Mouse (Mus musculus) ES-Bruce4 (cell line): ENCODE results near the gene Cfb. TPM values are rescaled to one million over a fixed set of nuclear protein-coding genes. Genes with fewer than 3 reads are reported as not detected.

Source experiments
- H3K27ac ChIP-seq: 2 replicates; pipeline ENCODE4 v1.5.1; 2012; ENCODE audit warnings: low read length, inconsistent platforms; ENCODE audit not compliant: insufficient read depth
- H3K27me3 ChIP-seq: 2 replicates; pipeline ENCODE4 v1.6.1; 2012; ENCODE audit warnings: mild to moderate bottlenecking, low read length, inconsistent platforms; ENCODE audit not compliant: control insufficient read depth, poor library complexity, insufficient read depth, severe bottlenecking
- H3K36me3 ChIP-seq: 2 replicates; pipeline ENCODE4 v1.6.1; 2012; ENCODE audit warnings: inconsistent platforms, mild to moderate bottlenecking, low read length, moderate library complexity; ENCODE audit not compliant: control insufficient read depth, poor library complexity, insufficient read depth, severe bottlenecking
- H3K4me1 ChIP-seq: one replicate; pipeline ENCODE4 v1.8.1; 2011; ENCODE audit warnings: low read length; ENCODE audit not compliant: control insufficient read depth, insufficient read depth
- H3K4me3 ChIP-seq: 2 replicates; pipeline ENCODE4 v1.5.1; 2011; ENCODE audit warnings: low read depth, mild to moderate bottlenecking, low read length
- H3K9ac ChIP-seq: 2 replicates; pipeline ENCODE4 v1.6.1; 2012; ENCODE audit warnings: low read depth, mild to moderate bottlenecking, inconsistent platforms; ENCODE audit not compliant: poor library complexity, severe bottlenecking
- H3K9me3 ChIP-seq: replicated peaks from 2 replicates; pipeline ENCODE4 v1.6.1; 2012; ENCODE audit warnings: mild to moderate bottlenecking, low read length, inconsistent platforms; ENCODE audit not compliant: control insufficient read depth, poor library complexity, insufficient read depth, severe bottlenecking
- CTCF ChIP-seq: IDR thresholded peaks from one replicate; pipeline ENCODE4 v1.8.1; 2011; ENCODE audit warnings: low read depth, low read length
- EP300 ChIP-seq: IDR thresholded peaks from 2 replicates; pipeline ENCODE4 v1.6.1; 2011; ENCODE audit warnings: low read depth, low read length; ENCODE audit not compliant: insufficient read depth
- POLR2A ChIP-seq: IDR thresholded peaks from one replicate; pipeline ENCODE4 v1.8.1; 2011; ENCODE audit warnings: low read length; ENCODE audit not compliant: insufficient read depth
- polyA plus RNA-seq: library from polyadenylated mRNA; stranded (reverse); fragments of >200 nt; gene quantifications from 2 replicates; pipeline ENCODE4 v1.2.4, GENCODE M21; 2011; ENCODE audit warnings: low read depth; ENCODE audit not compliant: missing spikeins, insufficient read depth, insufficient read length

Gene Cfb
- polyA plus RNA-seq, 1 experiment, result not detected

GRCm38 (mm10) chr17:34895724-34896123 lies 33.4 kb upstream of the Cfb start:
- H3K9ac ChIP-seq, result no peak overlapping the region
- no peaks in the 10 kb centered on the region for H3K27me3 ChIP-seq
- H3K9me3 ChIP-seq, result no peaks in the 10 kb centered on the region
- no peaks in the 10 kb centered on the region for H3K36me3 ChIP-seq
- peak overlapping the region; percentile 59 for H3K4me3 ChIP-seq
- peaks cover 2% of the 10 kb centered on the region for H3K4me1 ChIP-seq
- no peak for TF ChIP-seq POLR2A
- no peak overlapping the region for H3K27ac ChIP-seq

DNA sequence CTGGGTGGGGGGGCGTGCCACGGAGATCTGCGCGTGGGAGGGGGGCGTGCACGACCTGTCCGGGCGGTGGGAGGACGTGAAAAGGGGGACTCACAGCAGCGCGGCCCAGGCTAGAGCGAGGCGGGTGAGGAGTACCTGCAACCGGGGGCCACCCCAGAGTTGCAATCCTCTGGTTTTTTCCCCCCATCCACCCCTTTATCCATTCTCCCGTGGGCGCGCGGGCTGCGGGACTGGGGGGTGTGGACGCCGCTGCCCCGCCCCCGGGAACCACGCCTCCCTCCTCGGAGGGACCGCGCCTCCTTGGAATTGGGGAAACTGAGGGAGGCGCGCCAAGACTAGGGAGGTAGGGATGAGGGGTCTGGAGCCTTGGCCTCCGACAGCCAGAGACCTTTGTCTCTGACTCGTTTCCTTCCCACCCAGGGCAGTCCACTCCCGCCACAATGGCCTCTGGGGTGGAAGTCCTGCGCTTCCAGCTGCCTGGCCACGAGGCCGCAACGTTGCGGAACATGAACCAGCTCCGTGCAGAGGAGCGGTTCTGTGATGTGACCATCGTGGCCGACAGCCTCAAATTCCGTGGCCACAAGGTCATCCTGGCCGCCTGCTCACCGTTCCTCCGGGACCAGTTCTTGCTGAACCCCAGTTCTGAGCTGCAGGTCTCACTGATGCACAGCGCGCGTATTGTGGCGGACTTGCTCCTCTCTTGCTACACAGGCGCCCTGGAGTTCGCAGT lies 32.6 kb upstream of the Cfb start:
- H3K9ac ChIP-seq, result peak overlapping the region; percentile 96
- no peaks in the 10 kb centered on the region for H3K9me3 ChIP-seq
- no peak for TF ChIP-seq POLR2A
- no peak for TF ChIP-seq CTCF
- TF ChIP-seq EP300, result no peak
- H3K4me1 ChIP-seq, result peaks cover 2% of the 10 kb centered on the region
- H3K27ac ChIP-seq, result no peak overlapping the region
- no peaks in the 10 kb centered on the region for H3K27me3 ChIP-seq
- peak overlapping the region; percentile 59 for H3K4me3 ChIP-seq
- no peaks in the 10 kb centered on the region for H3K36me3 ChIP-seq

GRCm38 (mm10) chr17:34894074-34894597 lies 31.8 kb upstream of the Cfb start:
- Histone ChIP-seq H3K36me3 (no peaks in the 10 kb centered on the region), H3K27ac (peak overlapping the region; percentile 84), H3K27me3 (no peaks in the 10 kb centered on the region), H3K9me3 (no peaks in the 10 kb centered on the region), H3K9ac (peak overlapping the region; percentile 96), H3K4me1 (peaks cover 2% of the 10 kb centered on the region), H3K4me3 (peak overlapping the region; percentile 59)
- TF ChIP-seq POLR2A (peak; percentile 66), CTCF (no peak), EP300 (peak; percentile 56; the same call in 1 of the 2 replicates)

- peaks cover 2% of the 10 kb centered on the region for H3K4me1 ChIP-seq
- peak overlapping the region; percentile 84 for H3K27ac ChIP-seq
- TF ChIP-seq CTCF, result no peak
- peak; percentile 61; the same call in 1 of the 2 replicates for TF ChIP-seq EP300
- no peaks in the 10 kb centered on the region for H3K9me3 ChIP-seq
- no peaks in the 10 kb centered on the region for H3K36me3 ChIP-seq
- H3K4me3 ChIP-seq, result no peak overlapping the region
- H3K9ac ChIP-seq, result peak overlapping the region; percentile 8; the same call in 1 of the 2 replicates
- H3K27me3 ChIP-seq, result no peaks in the 10 kb centered on the region
These were observed 30.9 kb upstream of the Cfb start for GRCm38 (mm10) chr17:34893072-34893824.

DNA sequence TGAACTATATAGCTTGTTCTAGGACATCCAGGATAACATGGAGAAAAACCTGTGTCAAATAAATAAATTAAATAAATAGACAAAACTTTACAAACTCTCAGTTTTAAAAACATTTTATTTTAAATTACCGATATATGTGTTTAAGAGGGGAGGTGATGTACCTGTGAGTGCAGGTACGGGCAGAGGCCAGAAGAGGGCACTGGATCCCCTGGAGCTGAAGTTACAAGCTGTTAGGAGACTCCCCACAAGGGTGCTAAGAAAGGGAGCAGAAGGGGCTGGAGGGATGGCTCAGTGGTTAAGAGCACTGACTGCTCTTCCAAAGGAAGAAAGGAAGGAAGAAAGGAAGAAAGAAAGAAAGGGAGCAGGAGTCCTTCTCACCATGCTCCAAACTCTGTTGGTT lies 29.1 kb upstream of the Cfb start:
- no peak overlapping the region for H3K27ac ChIP-seq
- H3K4me3 ChIP-seq, result no peak overlapping the region
- H3K9me3 ChIP-seq, result no peaks in the 10 kb centered on the region
- H3K4me1 ChIP-seq, result peaks cover 2% of the 10 kb centered on the region
- no peak overlapping the region for H3K9ac ChIP-seq
- H3K36me3 ChIP-seq, result no peaks in the 10 kb centered on the region
- no peak for TF ChIP-seq EP300
- TF ChIP-seq CTCF, result peak; percentile 69
- no peak for TF ChIP-seq POLR2A
- H3K27me3 ChIP-seq, result no peaks in the 10 kb centered on the region
